Mouse (Mus musculus): ENCODE measurements around the gene Emc9. TPM values are rescaled to one million over a fixed set of nuclear protein-coding genes. Genes with fewer than 3 reads are reported as not detected.

Emc9 gene
- polyA plus RNA-seq, 1 experiment: 18.5 TPM

GRCm38 (mm10) chr14:55608339-55608738 is 23.2 kb upstream of the Emc9 start:
- TF ChIP-seq POLR2A (IDR thresholded peaks at IDR 0.05; ENCODE audit: insufficient read length, low read depth) (no peak), MYOD1 (IDR thresholded peaks at IDR 0.05; ENCODE audit: control insufficient read depth in 1 of 3, insufficient read length in 2 of 3, low read depth in 2 of 3) (no peak), SRF (IDR thresholded peaks at IDR 0.05; ENCODE audit: control insufficient read depth, insufficient read length, low read depth) (no peak), REST (IDR thresholded peaks at IDR 0.05; ENCODE audit: insufficient read depth, insufficient read length) (no peak), TCF12 (IDR thresholded peaks at IDR 0.05; ENCODE audit: insufficient read depth, poor library complexity, severe bottlenecking) (no peak)
- no peak overlapping the region for H3K4me2 ChIP-seq (ENCODE audit: low read depth)
- H3ac ChIP-seq (ENCODE audit: control insufficient read depth, insufficient read length): no peak overlapping the region
- no peak overlapping the region for H3K4me3 ChIP-seq
- peaks cover 17% of the 10 kb centered on the region for H3K36me3 ChIP-seq (ENCODE audit: control insufficient read depth, insufficient read depth)
- H3K79me2 ChIP-seq (ENCODE audit: control insufficient read depth, insufficient read depth): no peaks in the 10 kb centered on the region
- no peaks in the 10 kb centered on the region for H3K27me3 ChIP-seq (ENCODE audit: control insufficient read depth, insufficient read depth, insufficient read length)

GRCm38 (mm10) chr14:55605743-55606459 is 20.8 kb upstream of the Emc9 start:
- no peaks in the 10 kb centered on the region for H3K79me2 ChIP-seq (ENCODE audit: control insufficient read depth, insufficient read depth)
- no peak overlapping the region for H3K4me3 ChIP-seq
- no peak overlapping the region for H3K4me2 ChIP-seq (ENCODE audit: low read depth)
- H3K36me3 ChIP-seq (ENCODE audit: control insufficient read depth, insufficient read depth): peaks cover 20% of the 10 kb centered on the region
- no peak for TF ChIP-seq TCF12 (IDR thresholded peaks at IDR 0.05; ENCODE audit: insufficient read depth, poor library complexity, severe bottlenecking)
- TF ChIP-seq MAX (IDR thresholded peaks at IDR 0.05; ENCODE audit: low read depth): no peak
- TF ChIP-seq USF1 (IDR thresholded peaks at IDR 0.05; ENCODE audit: low read depth): no peak
- no peak for TF ChIP-seq POLR2AphosphoS2 (IDR thresholded peaks at IDR 0.05; ENCODE audit: insufficient read length, low read depth)
- TF ChIP-seq SRF (IDR thresholded peaks at IDR 0.05; ENCODE audit: control insufficient read depth, insufficient read length, low read depth): no peak
- no peak for TF ChIP-seq TCF3 (IDR thresholded peaks at IDR 0.05; ENCODE audit: insufficient read length, low read depth)
- no peak for TF ChIP-seq CEBPB (IDR thresholded peaks at IDR 0.05; ENCODE audit: insufficient read depth, poor library complexity, severe bottlenecking)
- no peak for TF ChIP-seq MYOD1 (IDR thresholded peaks at IDR 0.05; ENCODE audit: control insufficient read depth in 1 of 3, insufficient read length in 2 of 3, low read depth in 2 of 3)
- TF ChIP-seq E2F4 (IDR thresholded peaks at IDR 0.05; ENCODE audit: insufficient read depth): no peak
- TF ChIP-seq POLR2A (IDR thresholded peaks at IDR 0.05; ENCODE audit: insufficient read length, low read depth): no peak
- no peak for TF ChIP-seq REST (IDR thresholded peaks at IDR 0.05; ENCODE audit: insufficient read depth, insufficient read length)
- H3K27me3 ChIP-seq (ENCODE audit: control insufficient read depth, insufficient read depth, insufficient read length): no peaks in the 10 kb centered on the region
- H3ac ChIP-seq (ENCODE audit: control insufficient read depth, insufficient read length): no peak overlapping the region

GRCm38 (mm10) chr14:55604823-55605222 is 19.7 kb upstream of the Emc9 start:
- Histone ChIP-seq H3K27me3 (ENCODE audit: control insufficient read depth, insufficient read depth, insufficient read length) (no peaks in the 10 kb centered on the region), H3K36me3 (ENCODE audit: control insufficient read depth, insufficient read depth) (peaks cover 24% of the 10 kb centered on the region), H3K4me3 (no peak overlapping the region), H3K79me2 (ENCODE audit: control insufficient read depth, insufficient read depth) (no peaks in the 10 kb centered on the region), H3K4me2 (ENCODE audit: low read depth) (no peak overlapping the region), H3ac (ENCODE audit: control insufficient read depth, insufficient read length) (no peak overlapping the region)
- TF ChIP-seq TCF3 (IDR thresholded peaks at IDR 0.05; ENCODE audit: insufficient read length, low read depth): no peak
- no peak for TF ChIP-seq POLR2AphosphoS2 (IDR thresholded peaks at IDR 0.05; ENCODE audit: insufficient read length, low read depth)
- TF ChIP-seq REST (IDR thresholded peaks at IDR 0.05; ENCODE audit: insufficient read depth, insufficient read length): no peak
- TF ChIP-seq USF1 (IDR thresholded peaks at IDR 0.05; ENCODE audit: low read depth): no peak

GRCm38 (mm10) chr14:55603633-55604576 is 18.8 kb upstream of the Emc9 start:
- H3K4me2 ChIP-seq (ENCODE audit: low read depth): peak overlapping the region; percentile 55

GRCm38 (mm10) chr14:55603271-55603632 is 18.1 kb upstream of the Emc9 start, which contains the start of gene Irf9:
TSS of gene Irf9 (plus strand) at chr14:55603571.
- H3K27me3 ChIP-seq (ENCODE audit: control insufficient read depth, insufficient read depth, insufficient read length): no peaks in the 10 kb centered on the region
- no peak within 1 kb of the TSS for H3K4me3 ChIP-seq
- TF ChIP-seq CEBPB (IDR thresholded peaks at IDR 0.05; ENCODE audit: insufficient read depth, poor library complexity, severe bottlenecking) (no peak), MYOG (IDR thresholded peaks at IDR 0.05; ENCODE audit: control insufficient read depth in 1 of 3, insufficient read depth in 1 of 3, insufficient read length in 2 of 3, low read depth in 2 of 3) (no peak), TCF3 (IDR thresholded peaks at IDR 0.05; ENCODE audit: insufficient read length, low read depth) (no peak), SRF (IDR thresholded peaks at IDR 0.05; ENCODE audit: control insufficient read depth, insufficient read length, low read depth) (no peak), POLR2A (IDR thresholded peaks at IDR 0.05; ENCODE audit: insufficient read length, low read depth) (no peak), USF1 (IDR thresholded peaks at IDR 0.05; ENCODE audit: low read depth) (no peak), E2F4 (IDR thresholded peaks at IDR 0.05; ENCODE audit: insufficient read depth) (no peak), MYOD1 (IDR thresholded peaks at IDR 0.05; ENCODE audit: control insufficient read depth in 1 of 3, insufficient read length in 2 of 3, low read depth in 2 of 3) (no peak), REST (IDR thresholded peaks at IDR 0.05; ENCODE audit: insufficient read depth, insufficient read length) (no peak), MAX (IDR thresholded peaks at IDR 0.05; ENCODE audit: low read depth) (no peak), POLR2AphosphoS2 (IDR thresholded peaks at IDR 0.05; ENCODE audit: insufficient read length, low read depth) (no peak), TCF12 (IDR thresholded peaks at IDR 0.05; ENCODE audit: insufficient read depth, poor library complexity, severe bottlenecking) (no peak)
- no peaks in the 10 kb centered on the region for H3K79me2 ChIP-seq (ENCODE audit: control insufficient read depth, insufficient read depth)
- peak within 1 kb of the TSS; percentile 55 for H3K4me2 ChIP-seq (ENCODE audit: low read depth)
- H3K36me3 ChIP-seq (ENCODE audit: control insufficient read depth, insufficient read depth): peaks cover 20% of the 10 kb centered on the region
- H3ac ChIP-seq (ENCODE audit: control insufficient read depth, insufficient read length): no peak within 1 kb of the TSS

More at GRCm38 (mm10) chr14:55603633-55604576, 18.8 kb upstream of the Emc9 start:
- H3K27me3 ChIP-seq (ENCODE audit: control insufficient read depth, insufficient read depth, insufficient read length): no peaks in the 10 kb centered on the region
- no peak overlapping the region for H3ac ChIP-seq (ENCODE audit: control insufficient read depth, insufficient read length)
- H3K36me3 ChIP-seq (ENCODE audit: control insufficient read depth, insufficient read depth): peaks cover 20% of the 10 kb centered on the region
- H3K79me2 ChIP-seq (ENCODE audit: control insufficient read depth, insufficient read depth): no peaks in the 10 kb centered on the region
- H3K4me3 ChIP-seq: no peak overlapping the region
- peak; percentile 90 for TF ChIP-seq USF1 (IDR thresholded peaks at IDR 0.05; ENCODE audit: low read depth)
- TF ChIP-seq MYOG (IDR thresholded peaks at IDR 0.05; ENCODE audit: control insufficient read depth in 1 of 3, insufficient read depth in 1 of 3, insufficient read length in 2 of 3, low read depth in 2 of 3): no peak
- TF ChIP-seq TCF12 (IDR thresholded peaks at IDR 0.05; ENCODE audit: insufficient read depth, poor library complexity, severe bottlenecking): no peak
- no peak for TF ChIP-seq MYOD1 (IDR thresholded peaks at IDR 0.05; ENCODE audit: control insufficient read depth in 1 of 3, insufficient read length in 2 of 3, low read depth in 2 of 3)
- TF ChIP-seq REST (IDR thresholded peaks at IDR 0.05; ENCODE audit: insufficient read depth, insufficient read length): no peak
- peak; percentile 68 for TF ChIP-seq MAX (IDR thresholded peaks at IDR 0.05; ENCODE audit: low read depth)
- TF ChIP-seq TCF3 (IDR thresholded peaks at IDR 0.05; ENCODE audit: insufficient read length, low read depth): no peak
- peak; percentile 61 for TF ChIP-seq POLR2AphosphoS2 (IDR thresholded peaks at IDR 0.05; ENCODE audit: insufficient read length, low read depth)

Measured in myocyte (in vitro differentiated cells).